Mouse (Mus musculus) layer of hippocampus, adult 18-20 months (tissue): ENCODE measurements around the gene Itgb3bp. TPM values are rescaled to one million over a fixed set of nuclear protein-coding genes. Genes with fewer than 3 reads are reported as not detected.

ENCODE experiments used
- DNase-seq, 2 experiments: peaks; one replicate each; pipeline ENCODE4 v3.0.0; 2022; ENCODE audit warnings: low spot score in 2 of 2
- total RNA-seq, 2 experiments: library from RNA; stranded (reverse); gene quantifications; 2 replicates each; pipeline ENCODE4 v1.2.3; 2021

Gene Itgb3bp
- total RNA-seq, 2 experiments from 2014 or later: 6.1 to 6.2 TPM

GRCm38 (mm10) chr4:99725914-99726451, 203.6 kb downstream of the Itgb3bp start:
- no peak for DNase-seq

- DNase-seq: no peak
Measured at GRCm38 (mm10) chr4:99724331-99724730, 205.3 kb downstream of the Itgb3bp start.

GRCm38 (mm10) chr4:99717905-99718304, 211.7 kb downstream of the Itgb3bp start:
- DNase-seq: no peak

GRCm38 (mm10) chr4:99715783-99716416, 213.7 kb downstream of the Itgb3bp start:
- no peak for DNase-seq

Other genes with a start within 250 kb of the Itgb3bp start
- 10 to 100 TPM in 1 of 2 experiments, 1 to 10 TPM in 1; 9.9 to 11.4 TPM for gene Alg6, start 214.1 kb downstream of the Itgb3bp start, total RNA-seq
- gene Efcab7, start 100.6 kb downstream of the Itgb3bp start, total RNA-seq: 1 to 10 TPM; 6.5 to 7.5 TPM
- 10 to 100 TPM; 65.0 to 67.9 TPM for gene Pgm1, start 399 bp downstream of the Itgb3bp start, total RNA-seq
- 1 to 10 TPM; 5.6 to 5.7 TPM for gene Ror1, start 166.0 kb upstream of the Itgb3bp start, total RNA-seq